Mouse (Mus musculus) lung, adult 2 months (tissue): ENCODE measurements at regions not wholly inside any gene's neighbourhood (a gene's known extent, or its start where the extent isn't known, plus 50 kb on each side); places are given as distances from the start of the nearest gene placed in this dataset.

Experiments
- CTCF ChIP-seq: fragments of 200-500 bp; IDR thresholded peaks from 2 replicates; pipeline ENCODE4 v1.5.1; 2011; ENCODE audit warnings: mild to moderate bottlenecking, low read length, control low read depth; ENCODE audit not compliant: insufficient read depth
- POLR2A ChIP-seq: fragments of 200-500 bp; IDR thresholded peaks from 2 replicates; pipeline ENCODE4 v1.6.1; 2011; ENCODE audit warnings: low read depth, mild to moderate bottlenecking, control low read depth, low read length, borderline replicate concordance; ENCODE audit errors: extremely low read depth

GRCm38 (mm10) chr8:26324606-26325005, 205.3 kb downstream of the Gm45692 start:
- TF ChIP-seq CTCF (no peak), POLR2A (no peak)
